Mouse (Mus musculus): Measurements from ENCODE around the gene Htr2a. TPM values are rescaled to one million over a fixed set of nuclear protein-coding genes. Genes with fewer than 3 reads are reported as not detected.

The Htr2a gene
- polyA plus RNA-seq, 1 experiment, result 2.4 TPM

- no peak for DNase-seq (ENCODE audit: low read depth)
- TF ChIP-seq CTCF (IDR thresholded peaks at IDR 0.05; ENCODE audit: borderline replicate concordance, extremely low read depth, insufficient read depth, insufficient read length) (no peak), POLR2A (IDR thresholded peaks at IDR 0.05; ENCODE audit: borderline replicate concordance, extremely low read depth, insufficient read depth, insufficient read length, poor library complexity, severe bottlenecking) (no peak)
Measured at GRCm38 (mm10) chr14:74650001-74650400, 9.4 kb downstream of the Htr2a start.

DNA sequence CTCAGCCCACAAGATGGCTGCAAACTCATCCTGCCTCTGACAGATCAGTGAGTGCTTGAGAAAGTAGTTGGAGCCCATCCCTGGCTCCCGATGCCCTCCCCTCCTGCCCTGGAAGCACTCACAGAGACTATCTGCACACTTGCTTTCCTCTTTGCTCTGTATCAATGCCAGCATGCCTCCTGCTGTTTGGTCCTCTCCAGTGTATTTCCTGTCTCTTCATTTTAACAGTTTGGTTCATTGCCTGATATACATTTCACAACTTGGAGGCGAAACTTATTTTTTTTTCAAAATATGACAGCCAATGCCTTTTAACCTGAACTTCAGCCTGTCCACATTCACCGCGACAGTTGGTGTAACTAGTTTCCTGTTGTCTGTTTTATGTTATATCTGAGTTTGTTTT is 11.0 kb downstream of the Htr2a start:
- no peak for TF ChIP-seq POLR2A (IDR thresholded peaks at IDR 0.05; ENCODE audit: borderline replicate concordance, extremely low read depth, insufficient read depth, insufficient read length, poor library complexity, severe bottlenecking)
- no peak for TF ChIP-seq CTCF (IDR thresholded peaks at IDR 0.05; ENCODE audit: borderline replicate concordance, extremely low read depth, insufficient read depth, insufficient read length)
- no peak for DNase-seq (ENCODE audit: low read depth)

- no peak for DNase-seq (ENCODE audit: low read depth)
Measured at GRCm38 (mm10) chr14:74657227-74657626, 16.6 kb downstream of the Htr2a start.

DNA sequence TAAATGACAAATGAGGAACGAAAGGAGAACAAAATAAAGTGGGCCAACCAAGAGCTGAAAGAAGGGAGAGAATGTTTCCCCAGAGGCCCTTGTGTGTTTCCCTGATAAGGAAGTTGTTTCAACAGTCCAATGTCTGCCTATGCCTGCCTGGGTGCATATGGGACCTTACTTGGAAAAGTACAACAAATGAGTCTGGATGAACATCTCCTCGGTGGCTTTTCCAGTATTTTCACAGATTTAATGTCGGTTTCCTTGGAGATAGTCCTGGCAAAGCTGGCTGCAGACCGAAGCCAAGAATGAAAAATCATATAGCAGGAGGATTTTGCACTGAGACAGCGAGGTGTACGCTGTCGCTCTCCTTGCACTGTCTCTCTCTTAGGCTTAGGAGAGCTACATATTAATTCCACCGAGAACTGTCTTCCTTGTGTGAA is 18.8 kb downstream of the Htr2a start:
- DNase-seq (ENCODE audit: low read depth), result peak; percentile 62
- TF ChIP-seq POLR2A (IDR thresholded peaks at IDR 0.05; ENCODE audit: borderline replicate concordance, extremely low read depth, insufficient read depth, insufficient read length, poor library complexity, severe bottlenecking), result no peak
- no peak for TF ChIP-seq CTCF (IDR thresholded peaks at IDR 0.05; ENCODE audit: borderline replicate concordance, extremely low read depth, insufficient read depth, insufficient read length)

More at GRCm38 (mm10) chr14:74657227-74657626, 16.6 kb downstream of the Htr2a start:
- no peak for TF ChIP-seq CTCF (IDR thresholded peaks at IDR 0.05; ENCODE audit: borderline replicate concordance, extremely low read depth, insufficient read depth, insufficient read length)
- no peak for TF ChIP-seq POLR2A (IDR thresholded peaks at IDR 0.05; ENCODE audit: borderline replicate concordance, extremely low read depth, insufficient read depth, insufficient read length, poor library complexity, severe bottlenecking)

DNA sequence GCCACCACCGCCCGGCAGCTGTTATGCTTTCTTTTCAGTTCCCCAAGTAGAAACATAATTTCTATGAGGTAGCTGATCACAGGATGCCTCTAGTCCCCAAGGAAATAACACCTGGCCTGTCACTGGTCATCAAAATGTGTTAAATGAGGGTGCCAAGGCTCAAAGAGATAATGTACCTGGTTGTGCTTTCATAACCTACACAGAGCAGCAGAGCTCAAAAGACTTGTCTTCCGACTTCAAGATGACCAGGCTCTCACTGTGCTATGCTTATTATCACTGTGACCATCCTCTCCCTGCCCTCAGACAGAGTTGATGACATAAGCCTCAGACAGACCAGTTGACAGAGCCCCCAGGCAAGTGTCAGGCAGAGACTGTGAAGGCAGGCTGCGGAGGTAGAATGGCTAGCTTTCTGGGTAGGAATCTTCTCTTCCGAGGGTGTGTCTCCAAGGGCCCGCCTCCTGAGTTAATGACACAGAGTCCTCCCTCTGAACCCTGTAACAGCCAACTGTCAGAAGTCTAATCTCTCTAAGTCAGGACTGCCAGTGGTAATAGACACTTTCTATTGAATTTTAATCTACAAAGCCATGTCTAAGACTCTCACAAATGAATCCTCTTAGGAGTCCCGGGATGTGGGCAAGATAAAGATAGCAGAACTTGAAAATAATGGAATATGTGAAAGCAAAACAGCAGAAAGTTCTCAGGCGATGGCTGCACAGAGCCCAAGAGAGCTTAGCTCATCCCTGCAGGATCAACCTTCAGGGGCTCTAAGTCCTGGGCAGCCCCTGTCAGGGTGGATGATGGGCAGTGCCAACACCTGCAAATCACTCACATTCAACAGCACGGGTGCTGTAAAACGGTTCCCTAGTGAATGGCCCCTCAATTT is 31.7 kb downstream of the Htr2a start:
- TF ChIP-seq POLR2A (IDR thresholded peaks at IDR 0.05; ENCODE audit: borderline replicate concordance, extremely low read depth, insufficient read depth, insufficient read length, poor library complexity, severe bottlenecking) (no peak), CTCF (IDR thresholded peaks at IDR 0.05; ENCODE audit: borderline replicate concordance, extremely low read depth, insufficient read depth, insufficient read length) (no peak)
- DNase-seq (ENCODE audit: low read depth), result peak; percentile 20

- TF ChIP-seq POLR2A (IDR thresholded peaks at IDR 0.05; ENCODE audit: borderline replicate concordance, extremely low read depth, insufficient read depth, insufficient read length, poor library complexity, severe bottlenecking) (no peak), CTCF (IDR thresholded peaks at IDR 0.05; ENCODE audit: borderline replicate concordance, extremely low read depth, insufficient read depth, insufficient read length) (no peak)
- DNase-seq (ENCODE audit: low read depth), result no peak
Measured at GRCm38 (mm10) chr14:74673020-74673350, 32.3 kb downstream of the Htr2a start.

DNA sequence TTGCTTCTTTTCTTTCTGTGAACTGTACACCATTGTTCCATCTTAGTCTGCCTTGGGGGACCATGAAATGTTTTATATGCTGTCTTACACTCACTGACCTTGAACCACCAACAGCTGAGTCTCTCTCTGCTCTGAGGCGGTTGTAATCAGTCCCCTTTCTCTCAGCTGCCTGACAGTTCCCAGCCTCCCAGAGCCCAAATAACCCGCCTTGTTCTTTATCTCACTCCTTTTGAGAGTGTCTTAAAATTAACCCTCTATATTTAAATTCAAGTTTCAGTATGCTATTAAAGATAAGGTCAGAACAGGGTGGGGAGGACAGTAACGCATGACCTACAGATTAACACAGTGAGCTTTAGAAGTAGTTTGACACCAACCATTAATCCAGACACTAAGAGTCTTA is 32.9 kb downstream of the Htr2a start:
- DNase-seq (ENCODE audit: low read depth), result no peak
- no peak for TF ChIP-seq POLR2A (IDR thresholded peaks at IDR 0.05; ENCODE audit: borderline replicate concordance, extremely low read depth, insufficient read depth, insufficient read length, poor library complexity, severe bottlenecking)
- TF ChIP-seq CTCF (IDR thresholded peaks at IDR 0.05; ENCODE audit: borderline replicate concordance, extremely low read depth, insufficient read depth, insufficient read length), result no peak

DNA sequence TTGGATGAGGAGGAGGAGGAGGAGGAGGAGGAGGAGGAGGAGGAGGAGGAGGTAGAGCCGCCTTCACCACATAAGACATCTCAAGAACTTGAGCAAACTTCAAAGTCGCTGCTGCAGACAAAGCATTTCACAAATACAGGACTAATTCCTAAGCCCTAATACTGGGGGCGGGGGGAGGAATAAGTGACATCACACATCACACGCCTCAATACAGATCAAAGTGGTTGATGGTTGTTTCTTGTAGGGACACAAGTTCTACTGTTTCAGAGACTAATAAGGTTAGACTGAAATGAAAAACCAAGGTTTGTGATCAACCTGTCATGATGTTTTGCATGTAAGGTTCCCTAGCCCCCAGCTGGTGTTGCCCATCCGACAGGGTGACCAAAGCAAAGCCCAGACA is 39.2 kb downstream of the Htr2a start:
- DNase-seq (ENCODE audit: low read depth), result no peak
- TF ChIP-seq CTCF (IDR thresholded peaks at IDR 0.05; ENCODE audit: borderline replicate concordance, extremely low read depth, insufficient read depth, insufficient read length) (no peak), POLR2A (IDR thresholded peaks at IDR 0.05; ENCODE audit: borderline replicate concordance, extremely low read depth, insufficient read depth, insufficient read length, poor library complexity, severe bottlenecking) (no peak)

DNA sequence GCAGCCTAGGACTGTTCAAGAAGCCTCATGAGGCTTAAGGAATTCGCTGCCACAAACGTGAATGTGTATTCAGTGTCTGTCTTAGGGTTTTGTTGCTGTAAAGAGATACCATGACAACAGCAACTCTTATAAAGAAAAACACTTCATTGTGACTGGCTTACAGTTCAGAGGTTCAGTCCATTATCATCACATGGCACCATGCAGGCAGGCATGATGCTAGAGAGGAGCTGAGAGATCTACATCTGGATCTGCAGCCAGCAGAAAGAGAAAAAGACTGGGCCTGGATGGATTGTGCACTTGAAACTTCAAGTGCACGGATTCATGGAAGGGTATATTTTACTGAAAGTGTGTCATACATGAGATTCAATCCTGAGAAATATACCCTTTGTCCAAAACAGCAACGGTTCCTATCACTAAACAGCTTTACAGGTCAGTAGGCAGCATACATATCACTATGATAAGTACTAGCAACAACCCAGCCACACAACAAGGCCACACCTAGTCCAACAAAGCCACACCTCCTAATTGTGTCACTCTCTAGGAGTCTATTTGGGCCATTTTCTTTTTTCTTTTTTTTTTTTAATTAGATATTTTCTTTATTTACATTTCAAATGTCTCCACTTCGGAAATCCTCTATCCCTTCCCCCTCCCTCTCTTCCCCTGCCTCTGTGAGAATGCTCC is 43.8 kb downstream of the Htr2a start:
- DNase-seq (ENCODE audit: low read depth), result no peak
- TF ChIP-seq CTCF (IDR thresholded peaks at IDR 0.05; ENCODE audit: borderline replicate concordance, extremely low read depth, insufficient read depth, insufficient read length), result no peak
- no peak for TF ChIP-seq POLR2A (IDR thresholded peaks at IDR 0.05; ENCODE audit: borderline replicate concordance, extremely low read depth, insufficient read depth, insufficient read length, poor library complexity, severe bottlenecking)

DNA sequence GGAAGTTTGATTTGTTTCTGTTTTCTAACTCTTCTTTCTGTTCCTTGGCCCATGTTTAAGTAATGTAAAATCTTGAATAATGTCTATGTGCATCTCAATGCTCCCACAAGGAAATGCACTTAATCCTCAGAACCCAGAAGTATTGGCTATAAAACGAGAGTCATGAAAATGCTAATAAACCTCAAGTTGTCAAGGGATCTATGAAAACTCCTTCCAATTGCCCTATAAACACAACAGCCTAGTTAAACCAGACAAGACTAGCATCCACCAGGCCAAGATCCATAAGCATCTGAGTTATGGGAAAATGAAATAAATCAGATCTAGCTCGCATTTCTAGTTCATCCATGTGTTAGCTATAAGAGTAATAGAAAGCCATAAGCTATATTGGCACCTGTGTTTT is 51.3 kb downstream of the Htr2a start:
- TF ChIP-seq CTCF (IDR thresholded peaks at IDR 0.05; ENCODE audit: borderline replicate concordance, extremely low read depth, insufficient read depth, insufficient read length) (no peak), POLR2A (IDR thresholded peaks at IDR 0.05; ENCODE audit: borderline replicate concordance, extremely low read depth, insufficient read depth, insufficient read length, poor library complexity, severe bottlenecking) (no peak)
- DNase-seq (ENCODE audit: low read depth), result no peak

GRCm38 (mm10) chr14:74696766-74697165 is 56.1 kb downstream of the Htr2a start:
- TF ChIP-seq POLR2A (IDR thresholded peaks at IDR 0.05; ENCODE audit: borderline replicate concordance, extremely low read depth, insufficient read depth, insufficient read length, poor library complexity, severe bottlenecking) (no peak), CTCF (IDR thresholded peaks at IDR 0.05; ENCODE audit: borderline replicate concordance, extremely low read depth, insufficient read depth, insufficient read length) (no peak)
- DNase-seq (ENCODE audit: low read depth), result peak; percentile 38
